Mouse (Mus musculus) kidney, postnatal 25 days (tissue): ENCODE data around the gene Sparcl1.

Source experiments
- DNase-seq, 2 experiments: peaks; one replicate each; pipeline ENCODE4 v3.0.0; 2021; ENCODE audit warnings: mixed read lengths in 2 of 2

Gene Sparcl1

GRCm38 (mm10) chr5:104113491-104114172 is at the start of gene Sparcl1:
Gene Sparcl1, minus strand, starts transcription at chr5:104113733.
- peak in 1 of 2 experiments; percentile 45 for DNase-seq

GRCm38 (mm10) chr5:104161390-104161789 is 47.9 kb upstream of the Sparcl1 start:
- peak; percentile 59 to 72 for DNase-seq

GRCm38 (mm10) chr5:104160581-104160980 is 47.0 kb upstream of the Sparcl1 start:
- no peak for DNase-seq

GRCm38 (mm10) chr5:104158332-104159052 is 45.0 kb upstream of the Sparcl1 start:
- DNase-seq = peak; percentile 18 to 56

- DNase-seq = no peak
Observed at GRCm38 (mm10) chr5:104157701-104158100, 44.2 kb upstream of the Sparcl1 start.

GRCm38 (mm10) chr5:104150196-104150595 is 36.7 kb upstream of the Sparcl1 start:
- DNase-seq = no peak

- DNase-seq = peak; percentile 65 to 79
Observed at GRCm38 (mm10) chr5:104149349-104149748, 35.8 kb upstream of the Sparcl1 start.

GRCm38 (mm10) chr5:104144057-104144456 is 30.5 kb upstream of the Sparcl1 start:
- DNase-seq = peak in 1 of 2 experiments; percentile 54

- DNase-seq = no peak
Observed at GRCm38 (mm10) chr5:104141067-104141466, 27.5 kb upstream of the Sparcl1 start.

- no peak for DNase-seq
Observed at GRCm38 (mm10) chr5:104137920-104138541, 24.5 kb upstream of the Sparcl1 start.

- no peak for DNase-seq
Observed at GRCm38 (mm10) chr5:104133752-104134151, 20.2 kb upstream of the Sparcl1 start.

- peak; percentile 70 to 75 for DNase-seq
Observed at GRCm38 (mm10) chr5:104131544-104131943, 18.0 kb upstream of the Sparcl1 start.

- no peak for DNase-seq
Observed at GRCm38 (mm10) chr5:104130891-104131290, 17.4 kb upstream of the Sparcl1 start.

- DNase-seq = no peak
Observed at GRCm38 (mm10) chr5:104128281-104129031, 14.9 kb upstream of the Sparcl1 start.

GRCm38 (mm10) chr5:104127351-104127750 is 13.8 kb upstream of the Sparcl1 start:
- DNase-seq = no peak

- no peak for DNase-seq
Observed at GRCm38 (mm10) chr5:104126561-104127320, 13.2 kb upstream of the Sparcl1 start.

GRCm38 (mm10) chr5:104124016-104124658 is 10.6 kb upstream of the Sparcl1 start:
- DNase-seq = no peak

GRCm38 (mm10) chr5:104115890-104116289 is 2.4 kb upstream of the Sparcl1 start:
- DNase-seq = peak; percentile 44 to 50

- peak; percentile 87 to 91 for DNase-seq
Observed at GRCm38 (mm10) chr5:104115118-104115517, 1.6 kb upstream of the Sparcl1 start.

GRCm38 (mm10) chr5:104112511-104112910 is 1.0 kb downstream of the Sparcl1 start:
- no peak for DNase-seq

GRCm38 (mm10) chr5:104112016-104112415 is 1.5 kb downstream of the Sparcl1 start:
- no peak for DNase-seq
